Mouse (Mus musculus) MEL (cell line): ENCODE results near the gene Fam162b. TPM values are rescaled to one million over a fixed set of nuclear protein-coding genes. Genes with fewer than 3 reads are reported as not detected.

ENCODE experiments used
- DNase-seq: peaks from one replicate; pipeline ENCODE4 v3.0.0; 2011; ENCODE audit warnings: low read depth, low spot score
- H3K27ac ChIP-seq: 2 replicates; pipeline ENCODE4 v1.5.1; 2012; ENCODE audit warnings: low read depth, mild to moderate bottlenecking, control low read depth, low read length, moderate library complexity; ENCODE audit not compliant: control insufficient read depth
- H3K27me3 ChIP-seq, 2 experiments: fragments of 150-350 bp in 1 of 2; sonication (generic) in 1 of 2; 2 replicates each; pipeline ENCODE4 v1.6.1; 2012; ENCODE audit warnings: low read length in 2 of 2, mild to moderate bottlenecking in 2 of 2, improper control_type of control experiment in 1 of 2, moderate library complexity in 1 of 2; ENCODE audit not compliant: insufficient read depth in 2 of 2, control insufficient read depth in 1 of 2
- H3K36me3 ChIP-seq, 2 experiments: 2 replicates each; pipeline ENCODE4 v1.6.1; 2012 to 2014; ENCODE audit warnings: low read length in 2 of 2, improper control_type of control experiment in 1 of 2, inconsistent platforms in 1 of 2, mild to moderate bottlenecking in 1 of 2; ENCODE audit not compliant: insufficient read depth in 2 of 2, control insufficient read depth in 1 of 2
- H3K4me1 ChIP-seq, 2 experiments: fragments of 150-350 bp in 1 of 2; sonication (generic) in 1 of 2; 2 replicates each; pipeline ENCODE4 v1.6.1; 2012; ENCODE audit warnings: low read length in 2 of 2, improper control_type of control experiment in 1 of 2, mild to moderate bottlenecking in 1 of 2; ENCODE audit not compliant: insufficient read depth in 2 of 2, control insufficient read depth in 1 of 2
- H3K4me3 ChIP-seq, 2 experiments: fragments of 150-350 bp in 1 of 2; sonication (generic) in 1 of 2; 2 replicates each; pipeline ENCODE4 v1.5.1; 2012; ENCODE audit warnings: low read depth in 2 of 2, low read length in 2 of 2, mild to moderate bottlenecking in 2 of 2, moderate library complexity in 2 of 2, control low read depth in 1 of 2, improper control_type of control experiment in 1 of 2; ENCODE audit not compliant: control insufficient read depth in 1 of 2, insufficient read depth in 1 of 2
- H3K79me2 ChIP-seq: 2 replicates; pipeline ENCODE4 v1.6.1; 2012; ENCODE audit warnings: mild to moderate bottlenecking, low read length, moderate library complexity; ENCODE audit not compliant: control insufficient read depth, poor library complexity, insufficient read depth
- H3K9ac ChIP-seq: 2 replicates; pipeline ENCODE4 v1.6.1; 2012; ENCODE audit warnings: low read depth, mild to moderate bottlenecking, control low read depth, low read length, moderate library complexity; ENCODE audit not compliant: control insufficient read depth, poor library complexity, severe bottlenecking
- H3K9me3 ChIP-seq: fragments of 150-350 bp; sonication (generic); replicated peaks from 2 replicates; pipeline ENCODE4 v1.6.1; 2012; ENCODE audit warnings: mild to moderate bottlenecking, low read length, improper control_type of control experiment, moderate library complexity; ENCODE audit not compliant: insufficient read depth
- BHLHE40 ChIP-seq: IDR thresholded peaks from 2 replicates; pipeline ENCODE4 v1.6.1; 2012; ENCODE audit warnings: low read depth, mild to moderate bottlenecking, inconsistent platforms, low read length, improper control_type of control experiment, borderline replicate concordance
- CHD1 ChIP-seq: IDR thresholded peaks from 2 replicates; pipeline ENCODE4 v1.6.1; 2012; ENCODE audit warnings: low read depth, mild to moderate bottlenecking, inconsistent platforms, low read length, improper control_type of control experiment
- E2F4 ChIP-seq: IDR thresholded peaks from 2 replicates; pipeline ENCODE4 v1.6.1; 2011; ENCODE audit warnings: low read depth, low read length, improper control_type of control experiment, borderline replicate concordance
- ELF1 ChIP-seq: IDR thresholded peaks from 2 replicates; pipeline ENCODE4 v1.6.1; 2014; ENCODE audit warnings: low read depth, mild to moderate bottlenecking, inconsistent platforms, low read length, improper control_type of control experiment, moderate library complexity
- GABPA ChIP-seq: IDR thresholded peaks from 2 replicates; pipeline ENCODE4 v1.6.1; 2012; ENCODE audit warnings: low read depth, mild to moderate bottlenecking, inconsistent platforms, low read length, improper control_type of control experiment, moderate library complexity
- KAT2A ChIP-seq: conservative IDR thresholded peaks from 2 replicates; pipeline ENCODE4 v1.6.1; 2012; ENCODE audit warnings: low read depth, low read length, improper control_type of control experiment, inconsistent platforms
- MXI1 ChIP-seq: IDR thresholded peaks from 2 replicates; pipeline ENCODE4 v1.6.1; 2011; ENCODE audit warnings: mild to moderate bottlenecking, low read depth, low read length, improper control_type of control experiment
- NELFE ChIP-seq: IDR thresholded peaks from 2 replicates; pipeline ENCODE4 v1.6.1; 2011; ENCODE audit warnings: low read depth, low read length, improper control_type of control experiment
- NRF1 ChIP-seq: IDR thresholded peaks from 2 replicates; pipeline ENCODE4 v1.6.1; 2014; ENCODE audit warnings: low read depth, mild to moderate bottlenecking, inconsistent platforms, low read length, improper control_type of control experiment, moderate library complexity; ENCODE audit not compliant: poor library complexity, insufficient read depth, severe bottlenecking
- POLR2AphosphoS2 ChIP-seq: IDR thresholded peaks from 2 replicates; pipeline ENCODE4 v1.6.1; 2011; ENCODE audit warnings: low read length, improper control_type of control experiment
- POLR2AphosphoS5 ChIP-seq: IDR thresholded peaks from 2 replicates; pipeline ENCODE4 v1.6.1; 2012; ENCODE audit warnings: low read depth, borderline replicate concordance, mild to moderate bottlenecking, inconsistent platforms, low read length, moderate library complexity, mixed read lengths
- SIN3A ChIP-seq: IDR thresholded peaks from 2 replicates; pipeline ENCODE4 v1.6.1; 2012; ENCODE audit warnings: low read length, improper control_type of control experiment, inconsistent platforms
- SMC3 ChIP-seq: IDR thresholded peaks from 2 replicates; pipeline ENCODE4 v1.6.1; 2011; ENCODE audit warnings: low read depth, low read length, improper control_type of control experiment
- TCF12 ChIP-seq: IDR thresholded peaks from 2 replicates; pipeline ENCODE4 v1.6.1; 2014; ENCODE audit warnings: low read depth, mild to moderate bottlenecking, inconsistent platforms, low read length, improper control_type of control experiment, moderate library complexity
- USF1 ChIP-seq: IDR thresholded peaks from 2 replicates; pipeline ENCODE4 v1.6.1; 2014; ENCODE audit warnings: low read depth, mild to moderate bottlenecking, inconsistent platforms, low read length, improper control_type of control experiment, moderate library complexity
- ZC3H11A ChIP-seq: IDR thresholded peaks from 2 replicates; pipeline ENCODE4 v1.6.1; 2012; ENCODE audit warnings: low read depth, mild to moderate bottlenecking, inconsistent platforms, low read length, improper control_type of control experiment
- ZKSCAN1 ChIP-seq: IDR thresholded peaks from 2 replicates; pipeline ENCODE4 v1.6.1; 2012; ENCODE audit warnings: low read depth, mild to moderate bottlenecking, inconsistent platforms, low read length, improper control_type of control experiment, moderate library complexity
- ZMIZ1 ChIP-seq: IDR thresholded peaks from 2 replicates; pipeline ENCODE4 v1.6.1; 2012; ENCODE audit warnings: low read depth, mild to moderate bottlenecking, inconsistent platforms, low read length, improper control_type of control experiment, moderate library complexity
- polyA plus RNA-seq, 2 experiments: library from polyadenylated mRNA; stranded (reverse) in 1 of 2; unstranded in 1 of 2; fragments of >175 nt in 1 of 2; fragments of >200 nt in 1 of 2; gene quantifications; 2 replicates each; pipeline versions ENCODE4 v1.2.1 to v1.2.4; 2012; ENCODE audit warnings: low replicate concordance in 2 of 2, low read depth in 1 of 2; ENCODE audit not compliant: insufficient read length in 2 of 2, insufficient read depth in 1 of 2, missing spikeins in 1 of 2
- total RNA-seq: library from RNA; depleted of rRNA; stranded (reverse); fragments of 300-350 nt; gene quantifications from 2 replicates; pipeline ENCODE4 v1.2.3, GENCODE M21; 2012

Fam162b gene
- total and polyA plus RNA-seq, 3 experiments = not detected

GRCm38 (mm10) chr10:51591574-51591973 is 1.3 kb upstream of the Fam162b start:
- H3K9ac ChIP-seq = no peak overlapping the region
- no peaks in the 10 kb centered on the region for H3K4me1 ChIP-seq
- DNase-seq = no peak
- H3K36me3 ChIP-seq = no peaks in the 10 kb centered on the region
- no peaks in the 10 kb centered on the region for H3K79me2 ChIP-seq
- TF ChIP-seq KAT2A = no peak
- no peak for TF ChIP-seq ELF1
- no peak for TF ChIP-seq BHLHE40
- TF ChIP-seq NELFE = no peak
- TF ChIP-seq GABPA = no peak
- no peak for TF ChIP-seq SIN3A
- TF ChIP-seq, all 39 proteins: peak for 0
- H3K9me3 ChIP-seq = no peaks in the 10 kb centered on the region
- no peak overlapping the region for H3K4me3 ChIP-seq
- H3K27me3 ChIP-seq = no peaks in the 10 kb centered on the region
- H3K27ac ChIP-seq = no peak overlapping the region

GRCm38 (mm10) chr10:51584919-51585318 is 5.4 kb downstream of the Fam162b start:
- TF ChIP-seq MXI1 = no peak
- no peak for TF ChIP-seq ZKSCAN1
- TF ChIP-seq NRF1 = no peak
- no peak for TF ChIP-seq KAT2A
- Histone ChIP-seq H3K79me2 (no peaks in the 10 kb centered on the region), H3K9ac (no peak overlapping the region), H3K27ac (no peak overlapping the region), H3K36me3 (no peaks in the 10 kb centered on the region), H3K9me3 (no peaks in the 10 kb centered on the region), H3K4me1 (no peaks in the 10 kb centered on the region), H3K27me3 (no peaks in the 10 kb centered on the region), H3K4me3 (no peak overlapping the region)
- no peak for DNase-seq

GRCm38 (mm10) chr10:51584378-51584777 is 5.9 kb downstream of the Fam162b start:
- no peaks in the 10 kb centered on the region for H3K27me3 ChIP-seq
- H3K4me1 ChIP-seq = no peaks in the 10 kb centered on the region
- no peak overlapping the region for H3K4me3 ChIP-seq
- H3K36me3 ChIP-seq = no peaks in the 10 kb centered on the region
- no peaks in the 10 kb centered on the region for H3K9me3 ChIP-seq
- H3K9ac ChIP-seq = no peak overlapping the region
- H3K79me2 ChIP-seq = no peaks in the 10 kb centered on the region
- DNase-seq = no peak
- no peak for TF ChIP-seq KAT2A
- TF ChIP-seq ZMIZ1 = no peak
- no peak for TF ChIP-seq POLR2AphosphoS5
- TF ChIP-seq USF1 = no peak
- TF ChIP-seq ZC3H11A = no peak
- TF ChIP-seq POLR2AphosphoS2 = no peak
- TF ChIP-seq CHD1 = no peak
- TF ChIP-seq TCF12 = no peak
- TF ChIP-seq E2F4 = no peak
- TF ChIP-seq SMC3 = no peak
- TF ChIP-seq, all 39 proteins: peak for 0
- no peak overlapping the region for H3K27ac ChIP-seq
